Mouse (Mus musculus): Measurements from ENCODE around the gene Gstcd.
A peak's percentile ranks its signal among the peaks of the same experiment; 100 is the strongest.

Gene Gstcd

GRCm38 (mm10) chr3:133007250-133007649 is 84.6 kb downstream of the Gstcd start:
- DNase-seq, result no peak

- no peak for DNase-seq
Measured at GRCm38 (mm10) chr3:132996299-132996698, 95.5 kb downstream of the Gstcd start.

GRCm38 (mm10) chr3:132995904-132996267 is 95.9 kb downstream of the Gstcd start:
- no peak for DNase-seq

GRCm38 (mm10) chr3:132995172-132995903 is 96.5 kb downstream of the Gstcd start:
- DNase-seq, result no peak

- no peak for DNase-seq
Measured at GRCm38 (mm10) chr3:132986188-132986587, 105.6 kb downstream of the Gstcd start.

GRCm38 (mm10) chr3:132983845-132984485 is 107.9 kb downstream of the Gstcd start:
- DNase-seq, result no peak

- no peak for DNase-seq
Measured at GRCm38 (mm10) chr3:132981968-132982367, 109.9 kb downstream of the Gstcd start.

GRCm38 (mm10) chr3:132979781-132980461 is 111.9 kb downstream of the Gstcd start:
- no peak for DNase-seq

- no peak for DNase-seq
Measured at GRCm38 (mm10) chr3:132966255-132966654, 125.6 kb downstream of the Gstcd start.

- DNase-seq, result no peak
Measured at GRCm38 (mm10) chr3:132964715-132965507, 126.9 kb downstream of the Gstcd start.

- no peak for DNase-seq
Measured at GRCm38 (mm10) chr3:132962631-132963361, 129.0 kb downstream of the Gstcd start.

GRCm38 (mm10) chr3:132950529-132950880 is 141.3 kb downstream of the Gstcd start:
- no peak for DNase-seq

GRCm38 (mm10) chr3:132949791-132950528 is 141.9 kb downstream of the Gstcd start, which contains the start of gene Npnt:
Npnt (minus strand) TSS chr3:132950291.
- peak; percentile 35 for DNase-seq

- peak; percentile 29 for DNase-seq
Measured at GRCm38 (mm10) chr3:132949380-132949790, 142.4 kb downstream of the Gstcd start.

- DNase-seq, result no peak
Measured at GRCm38 (mm10) chr3:132948298-132948795, 143.5 kb downstream of the Gstcd start.

- DNase-seq, result no peak
Measured at GRCm38 (mm10) chr3:132946086-132946485, 145.7 kb downstream of the Gstcd start.

- no peak for DNase-seq
Measured at GRCm38 (mm10) chr3:132945669-132946068, 146.2 kb downstream of the Gstcd start.

GRCm38 (mm10) chr3:132944609-132945008 is 147.2 kb downstream of the Gstcd start:
- DNase-seq, result no peak

- DNase-seq, result no peak
Measured at GRCm38 (mm10) chr3:132944193-132944592, 147.6 kb downstream of the Gstcd start.

GRCm38 (mm10) chr3:132942778-132943177 is 149.1 kb downstream of the Gstcd start:
- DNase-seq, result no peak
